Mouse (Mus musculus): Measurements from ENCODE around the gene Fam89a. TPM values are rescaled to one million over a fixed set of nuclear protein-coding genes. Genes with fewer than 3 reads are reported as not detected.

Gene Fam89a
- polyA plus RNA-seq, 1 experiment = 1.5 TPM

GRCm38 (mm10) chr8:124772389-124772788 is 20.8 kb upstream of the Fam89a start:
- Histone ChIP-seq H3K27ac (replicated peaks; ENCODE audit: low read depth, low read length) (no peak overlapping the region), H3K4me1 (ENCODE audit: control insufficient read depth, insufficient read depth, insufficient read length, low read length) (no peaks in the 10 kb centered on the region), H3K4me3 (ENCODE audit: insufficient read depth, low read depth, low read length) (no peak overlapping the region)

- no peak overlapping the region for H3K4me3 ChIP-seq (ENCODE audit: insufficient read depth, low read depth, low read length)
- no peak overlapping the region for H3K27ac ChIP-seq (replicated peaks; ENCODE audit: low read depth, low read length)
- H3K4me1 ChIP-seq (ENCODE audit: control insufficient read depth, insufficient read depth, insufficient read length, low read length) = no peaks in the 10 kb centered on the region
These were observed 11.4 kb upstream of the Fam89a start for GRCm38 (mm10) chr8:124763061-124763460.

GRCm38 (mm10) chr8:124758544-124758943 is 6.9 kb upstream of the Fam89a start:
- no peak overlapping the region for H3K27ac ChIP-seq (replicated peaks; ENCODE audit: low read depth, low read length)
- no peaks in the 10 kb centered on the region for H3K4me1 ChIP-seq (ENCODE audit: control insufficient read depth, insufficient read depth, insufficient read length, low read length)
- no peak overlapping the region for H3K4me3 ChIP-seq (ENCODE audit: insufficient read depth, low read depth, low read length)

- no peak overlapping the region for H3K27ac ChIP-seq (replicated peaks; ENCODE audit: low read depth, low read length)
- no peak overlapping the region for H3K4me3 ChIP-seq (ENCODE audit: insufficient read depth, low read depth, low read length)
- no peaks in the 10 kb centered on the region for H3K4me1 ChIP-seq (ENCODE audit: control insufficient read depth, insufficient read depth, insufficient read length, low read length)
These were observed 5.0 kb upstream of the Fam89a start for GRCm38 (mm10) chr8:124756601-124757000.

- no peak overlapping the region for H3K4me3 ChIP-seq (ENCODE audit: insufficient read depth, low read depth, low read length)
- H3K4me1 ChIP-seq (ENCODE audit: control insufficient read depth, insufficient read depth, insufficient read length, low read length) = no peaks in the 10 kb centered on the region
- no peak overlapping the region for H3K27ac ChIP-seq (replicated peaks; ENCODE audit: low read depth, low read length)
These were observed 4.5 kb upstream of the Fam89a start for GRCm38 (mm10) chr8:124756153-124756552.

- H3K4me1 ChIP-seq (ENCODE audit: control insufficient read depth, insufficient read depth, insufficient read length, low read length) = no peaks in the 10 kb centered on the region
- no peak overlapping the region for H3K4me3 ChIP-seq (ENCODE audit: insufficient read depth, low read depth, low read length)
- no peak overlapping the region for H3K27ac ChIP-seq (replicated peaks; ENCODE audit: low read depth, low read length)
These were observed 3.8 kb upstream of the Fam89a start for GRCm38 (mm10) chr8:124755481-124755880.

- Histone ChIP-seq H3K4me3 (ENCODE audit: insufficient read depth, low read depth, low read length) (no peak overlapping the region), H3K4me1 (ENCODE audit: control insufficient read depth, insufficient read depth, insufficient read length, low read length) (no peaks in the 10 kb centered on the region), H3K27ac (replicated peaks; ENCODE audit: low read depth, low read length) (no peak overlapping the region)
These were observed 3.2 kb upstream of the Fam89a start for GRCm38 (mm10) chr8:124754792-124755190.

GRCm38 (mm10) chr8:124754101-124754791 is 2.6 kb upstream of the Fam89a start:
- Histone ChIP-seq H3K27ac (replicated peaks; ENCODE audit: low read depth, low read length) (no peak overlapping the region), H3K4me3 (ENCODE audit: insufficient read depth, low read depth, low read length) (no peak overlapping the region), H3K4me1 (ENCODE audit: control insufficient read depth, insufficient read depth, insufficient read length, low read length) (no peaks in the 10 kb centered on the region)

GRCm38 (mm10) chr8:124752325-124752862 is 762 bp upstream of the Fam89a start:
- Histone ChIP-seq H3K4me3 (ENCODE audit: insufficient read depth, low read depth, low read length) (no peak overlapping the region), H3K4me1 (ENCODE audit: control insufficient read depth, insufficient read depth, insufficient read length, low read length) (no peaks in the 10 kb centered on the region), H3K27ac (replicated peaks; ENCODE audit: low read depth, low read length) (no peak overlapping the region)

GRCm38 (mm10) chr8:124751191-124751590 is 441 bp downstream of the Fam89a start:
- no peaks in the 10 kb centered on the region for H3K4me1 ChIP-seq (ENCODE audit: control insufficient read depth, insufficient read depth, insufficient read length, low read length)
- peak overlapping the region; percentile 81 for H3K4me3 ChIP-seq (ENCODE audit: insufficient read depth, low read depth, low read length)
- peak overlapping the region; percentile 33; the same call in 1 of the 2 replicates for H3K27ac ChIP-seq (replicated peaks; ENCODE audit: low read depth, low read length)

GRCm38 (mm10) chr8:124746661-124747060 is 5.0 kb downstream of the Fam89a start:
- Histone ChIP-seq H3K4me3 (ENCODE audit: insufficient read depth, low read depth, low read length) (no peak overlapping the region), H3K4me1 (ENCODE audit: control insufficient read depth, insufficient read depth, insufficient read length, low read length) (no peaks in the 10 kb centered on the region), H3K27ac (replicated peaks; ENCODE audit: low read depth, low read length) (no peak overlapping the region)

GRCm38 (mm10) chr8:124739268-124739667 is 12.4 kb downstream of the Fam89a start:
- H3K4me3 ChIP-seq (ENCODE audit: insufficient read depth, low read depth, low read length) = no peak overlapping the region
- H3K27ac ChIP-seq (replicated peaks; ENCODE audit: low read depth, low read length) = no peak overlapping the region
- no peaks in the 10 kb centered on the region for H3K4me1 ChIP-seq (ENCODE audit: control insufficient read depth, insufficient read depth, insufficient read length, low read length)

- no peaks in the 10 kb centered on the region for H3K4me1 ChIP-seq (ENCODE audit: control insufficient read depth, insufficient read depth, insufficient read length, low read length)
- H3K4me3 ChIP-seq (ENCODE audit: insufficient read depth, low read depth, low read length) = no peak overlapping the region
- H3K27ac ChIP-seq (replicated peaks; ENCODE audit: low read depth, low read length) = no peak overlapping the region
These were observed 16.2 kb downstream of the Fam89a start for GRCm38 (mm10) chr8:124735371-124735911.

GRCm38 (mm10) chr8:124732828-124733227 is 18.8 kb downstream of the Fam89a start:
- Histone ChIP-seq H3K4me3 (ENCODE audit: insufficient read depth, low read depth, low read length) (peak overlapping the region; percentile 24), H3K4me1 (ENCODE audit: control insufficient read depth, insufficient read depth, insufficient read length, low read length) (no peaks in the 10 kb centered on the region), H3K27ac (replicated peaks; ENCODE audit: low read depth, low read length) (peak overlapping the region; percentile 89)

- H3K4me3 ChIP-seq (ENCODE audit: insufficient read depth, low read depth, low read length) = no peak overlapping the region
- no peak overlapping the region for H3K27ac ChIP-seq (replicated peaks; ENCODE audit: low read depth, low read length)
- peaks cover 3% of the 10 kb centered on the region; the same call in 1 of the 2 replicates for H3K4me1 ChIP-seq (ENCODE audit: control insufficient read depth, insufficient read depth, insufficient read length, low read length)
These were observed 27.3 kb downstream of the Fam89a start for GRCm38 (mm10) chr8:124724301-124724700.

Data from brown adipose tissue, adult 24 weeks (tissue).